Mouse (Mus musculus) erythroblast, embryonic 14.5 days (primary cell): Measurements from ENCODE around the gene BC004004. TPM values are rescaled to one million over a fixed set of nuclear protein-coding genes. Genes with fewer than 3 reads are reported as not detected.

Source experiments
- H3K27me3 ChIP-seq: 2 replicates; pipeline ENCODE4 v1.6.1; 2012; ENCODE audit warnings: inconsistent platforms; ENCODE audit not compliant: control insufficient read depth
- H3K36me3 ChIP-seq: 2 replicates; pipeline ENCODE4 v1.6.1; 2012; ENCODE audit warnings: mild to moderate bottlenecking, inconsistent platforms; ENCODE audit not compliant: control insufficient read depth
- H3K4me1 ChIP-seq: 2 replicates; pipeline ENCODE4 v1.6.1; 2012; ENCODE audit warnings: inconsistent platforms; ENCODE audit not compliant: control insufficient read depth
- H3K4me3 ChIP-seq: replicated peaks from 2 replicates; pipeline ENCODE3; 2012; ENCODE audit warnings: moderate library complexity, mild to moderate bottlenecking, inconsistent platforms
- H3K9me3 ChIP-seq: 2 replicates; pipeline ENCODE4 v1.6.1; 2012; ENCODE audit warnings: low read length, inconsistent platforms, mixed read lengths; ENCODE audit not compliant: control insufficient read depth
- GATA1 ChIP-seq: IDR thresholded peaks from 2 replicates; pipeline ENCODE4 v1.6.1; 2012; ENCODE audit warnings: low read length, inconsistent platforms, mixed read lengths
- TAL1 ChIP-seq: IDR thresholded peaks from 3 replicates; pipeline ENCODE4 v1.6.1; 2012; ENCODE audit warnings: low read length, inconsistent platforms, mixed read lengths
- polyA plus RNA-seq: library from polyadenylated mRNA; stranded (reverse); fragments of >175 nt; gene quantifications from 2 replicates; pipeline ENCODE4 v1.2.3, GENCODE M21; 2012

The BC004004 gene
- polyA plus RNA-seq, 1 experiment, result 2.0 TPM

DNA sequence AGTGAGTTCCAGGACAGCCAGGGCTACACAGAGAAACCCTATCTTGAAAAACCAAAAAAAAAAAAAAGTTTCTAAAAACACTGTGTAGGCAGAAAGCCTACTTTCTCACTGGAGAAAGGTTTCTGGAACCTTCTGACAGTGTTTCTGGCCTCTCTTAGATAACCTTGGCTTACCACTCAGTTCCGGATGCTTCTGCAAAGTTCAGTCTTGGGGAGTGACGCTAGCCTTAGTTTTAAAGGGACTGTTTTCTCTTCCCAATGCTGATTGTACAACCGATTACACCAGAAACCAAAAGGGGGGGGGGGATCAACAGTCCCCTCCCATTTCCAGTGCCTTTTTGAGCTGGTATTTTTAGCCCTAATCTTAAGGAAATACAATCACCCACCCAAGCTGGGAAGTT, 55.0 kb downstream of the BC004004 start:
- Histone ChIP-seq H3K36me3 (no peaks in the 10 kb centered on the region), H3K27me3 (peaks cover 62% of the 10 kb centered on the region), H3K9me3 (no peaks in the 10 kb centered on the region), H3K4me1 (peaks cover 22% of the 10 kb centered on the region), H3K4me3 (no peak overlapping the region)
- TF ChIP-seq TAL1 (no peak; the same call in 2 of the 3 replicates), GATA1 (no peak)

DNA sequence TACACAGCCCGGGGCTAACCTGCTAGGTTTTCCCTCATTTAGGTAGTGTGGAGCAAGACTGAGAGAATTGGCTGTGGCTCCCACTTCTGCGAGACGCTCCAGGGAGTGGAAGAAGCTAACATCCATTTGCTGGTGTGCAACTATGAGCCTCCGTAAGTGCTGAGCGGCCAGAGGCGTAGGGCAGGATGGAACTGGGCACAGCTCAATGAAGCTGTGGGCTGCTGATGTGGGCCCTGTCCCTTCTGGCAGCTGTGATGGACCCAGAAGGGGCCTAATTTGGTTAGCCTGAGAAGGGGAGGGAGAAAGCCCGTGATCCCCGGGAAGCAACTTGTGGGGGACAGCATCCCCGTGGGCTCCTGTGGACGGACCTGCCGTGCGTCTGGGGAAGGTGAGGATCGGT, 57.2 kb downstream of the BC004004 start:
- no peak for TF ChIP-seq GATA1
- no peak for TF ChIP-seq TAL1
- H3K27me3 ChIP-seq, result peaks cover 40% of the 10 kb centered on the region

DNA sequence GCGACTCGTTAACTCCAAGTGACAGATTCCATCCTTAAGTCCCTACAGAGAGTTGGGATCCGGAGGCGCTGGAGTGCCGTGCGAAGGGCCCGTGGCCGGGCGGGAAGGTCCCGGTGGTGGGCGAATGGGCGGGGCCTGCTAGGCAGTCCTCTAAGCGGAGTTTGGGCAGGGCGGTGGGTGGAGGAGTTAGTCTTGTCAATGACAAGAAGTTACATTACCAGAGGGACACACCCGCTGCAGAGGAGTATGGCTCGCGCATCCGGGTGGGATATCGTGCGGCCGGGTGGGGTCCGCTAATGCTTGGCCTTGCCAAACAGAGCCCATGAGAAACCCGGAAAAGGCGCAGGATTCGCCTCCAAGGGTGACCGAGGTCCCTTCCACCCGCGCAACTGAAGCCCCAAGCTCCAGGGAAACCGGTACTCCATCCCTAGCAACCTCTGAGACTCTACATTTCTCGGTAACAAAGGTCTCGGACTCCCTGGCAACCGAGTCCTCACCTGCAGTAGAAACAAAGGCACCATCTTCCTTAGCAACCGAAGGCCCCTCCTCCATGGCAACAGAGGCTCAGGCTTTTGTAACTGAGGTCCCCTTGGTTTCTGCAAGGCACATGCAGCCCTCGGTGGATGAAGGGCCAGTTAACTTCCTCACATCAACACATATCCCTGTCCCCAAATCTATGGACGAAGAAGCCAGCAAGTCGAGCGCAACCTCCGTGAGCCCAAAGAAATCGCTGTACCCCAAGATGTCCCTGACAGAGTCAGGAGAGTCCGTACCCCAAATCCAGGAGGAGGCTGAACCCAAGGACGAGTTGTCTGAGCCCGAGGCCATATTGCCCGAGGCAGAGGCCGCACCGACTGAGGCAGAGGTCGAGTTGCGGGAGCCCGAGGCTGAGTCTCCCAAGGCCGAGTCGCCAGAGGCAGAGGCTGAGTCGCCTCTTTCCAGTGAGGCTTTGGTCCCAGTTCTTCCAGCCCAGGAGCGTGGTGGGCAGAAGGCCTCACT, 58.2 kb downstream of the BC004004 start:
- Histone ChIP-seq H3K27me3 (peaks cover 30% of the 10 kb centered on the region), H3K4me3 (no peak overlapping the region), H3K4me1 (peaks cover 9% of the 10 kb centered on the region), H3K36me3 (peaks cover 18% of the 10 kb centered on the region), H3K9me3 (no peaks in the 10 kb centered on the region)
- no peak for TF ChIP-seq GATA1
- no peak for TF ChIP-seq TAL1

More for the DNA sequence above, 57.2 kb downstream of the BC004004 start:
- Histone ChIP-seq H3K4me1 (peaks cover 9% of the 10 kb centered on the region), H3K4me3 (no peak overlapping the region), H3K9me3 (no peaks in the 10 kb centered on the region), H3K36me3 (peaks cover 9% of the 10 kb centered on the region)

DNA sequence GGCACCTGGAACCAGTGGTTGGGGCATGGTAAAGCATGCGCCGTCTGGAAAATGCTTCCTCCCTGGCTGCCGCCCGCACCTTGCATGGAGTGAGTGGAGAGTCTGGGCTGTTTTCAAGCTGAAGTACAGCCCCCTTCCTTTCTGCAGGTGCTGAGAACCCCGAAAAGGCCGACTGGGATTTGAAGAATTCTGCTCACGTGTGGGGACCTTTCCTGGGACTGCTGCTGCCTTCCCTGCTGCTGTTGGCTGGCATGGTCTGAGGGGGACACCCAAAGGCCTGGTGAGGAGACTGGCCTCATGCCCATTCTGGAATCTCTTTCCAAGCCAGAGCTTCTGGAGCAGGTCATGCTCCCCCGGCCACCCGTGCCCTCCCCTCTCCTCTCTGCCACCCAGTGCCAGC, 59.1 kb downstream of the BC004004 start:
- Histone ChIP-seq H3K27me3 (peaks cover 22% of the 10 kb centered on the region), H3K36me3 (peaks cover 26% of the 10 kb centered on the region), H3K9me3 (no peaks in the 10 kb centered on the region), H3K4me3 (no peak overlapping the region), H3K4me1 (peaks cover 5% of the 10 kb centered on the region)
- TF ChIP-seq TAL1 (no peak), GATA1 (no peak)

- Histone ChIP-seq H3K9me3 (no peaks in the 10 kb centered on the region), H3K36me3 (peaks cover 47% of the 10 kb centered on the region), H3K27me3 (peaks cover 19% of the 10 kb centered on the region), H3K4me3 (no peak overlapping the region), H3K4me1 (no peaks in the 10 kb centered on the region; the same call in 1 of the 2 replicates)
- TF ChIP-seq TAL1 (no peak), GATA1 (no peak)
These were observed 61.6 kb downstream of the BC004004 start for GRCm38 (mm10) chr17:29330221-29330620.

DNA sequence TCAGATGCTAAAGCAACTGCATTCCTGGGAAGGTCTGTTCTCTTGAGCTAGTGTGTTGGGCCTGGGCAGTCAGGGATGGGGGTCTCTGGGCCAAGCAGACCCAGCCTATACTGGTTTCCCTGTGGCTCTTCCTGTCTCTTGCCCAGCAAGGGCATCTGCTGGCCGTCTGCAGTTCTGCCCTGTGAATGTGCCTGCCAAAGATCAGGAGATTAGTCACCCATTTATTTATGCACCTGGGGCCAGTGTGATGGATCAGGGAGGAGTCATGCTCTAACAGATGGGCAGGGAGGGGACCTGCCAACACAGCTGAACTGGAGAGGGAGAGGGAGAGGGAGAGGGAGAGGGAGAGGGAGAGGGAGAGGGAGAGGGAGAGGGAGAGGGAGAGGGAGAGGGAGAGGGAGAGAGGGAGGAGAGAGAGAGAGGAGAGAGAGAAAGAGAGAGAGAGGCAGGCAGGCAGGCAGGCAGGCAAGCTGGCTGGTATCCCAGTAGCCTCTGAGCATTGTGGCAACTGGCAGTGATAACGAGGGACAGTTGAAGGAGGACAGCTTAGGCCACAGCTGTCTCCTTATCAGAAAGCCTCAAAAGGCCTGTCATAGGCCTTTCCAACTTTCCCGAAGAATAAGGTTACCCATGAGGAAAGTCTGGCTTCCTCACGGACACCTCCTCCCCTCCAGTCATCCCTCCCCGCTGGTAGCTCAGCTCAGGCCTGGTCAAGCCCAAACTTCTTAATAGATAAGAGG, 62.3 kb downstream of the BC004004 start:
- Histone ChIP-seq H3K27me3 (peaks cover 18% of the 10 kb centered on the region), H3K4me1 (no peaks in the 10 kb centered on the region; the same call in 1 of the 2 replicates), H3K4me3 (no peak overlapping the region), H3K36me3 (peaks cover 53% of the 10 kb centered on the region), H3K9me3 (no peaks in the 10 kb centered on the region)
- TF ChIP-seq TAL1 (no peak), GATA1 (no peak)

DNA sequence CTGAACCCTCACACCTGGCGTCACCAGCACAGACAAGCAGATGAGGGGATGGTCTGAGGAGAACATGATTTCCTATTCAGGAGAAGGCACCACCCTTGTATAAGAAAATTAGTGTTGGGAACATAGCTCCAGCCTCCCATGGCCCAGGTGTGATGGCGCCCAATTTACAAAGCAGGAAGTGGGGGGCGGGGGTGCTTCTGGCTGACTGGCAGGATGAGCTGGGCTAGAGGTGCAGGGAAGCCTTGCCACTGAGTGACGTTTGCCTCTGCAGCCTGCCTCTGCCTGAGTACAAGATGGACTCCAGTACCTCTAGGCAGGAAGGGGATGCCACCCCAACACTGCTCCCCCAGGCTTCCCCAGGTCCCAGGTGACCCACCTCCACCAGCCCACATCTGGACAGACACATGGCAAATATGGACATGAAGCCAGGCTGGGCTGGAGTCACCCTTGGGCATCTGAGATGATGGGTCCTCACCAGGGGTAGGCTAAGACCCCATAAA, 63.6 kb downstream of the BC004004 start:
- H3K9me3 ChIP-seq, result no peaks in the 10 kb centered on the region
- TF ChIP-seq TAL1, result no peak
- no peak for TF ChIP-seq GATA1
- H3K4me3 ChIP-seq, result no peak overlapping the region
- H3K4me1 ChIP-seq, result no peaks in the 10 kb centered on the region; the same call in 1 of the 2 replicates
- peaks cover 4% of the 10 kb centered on the region for H3K27me3 ChIP-seq
- H3K36me3 ChIP-seq, result peaks cover 66% of the 10 kb centered on the region

- H3K27me3 ChIP-seq, result no peaks in the 10 kb centered on the region
- H3K36me3 ChIP-seq, result peaks cover 88% of the 10 kb centered on the region
- no peaks in the 10 kb centered on the region for H3K9me3 ChIP-seq
- peaks cover 3% of the 10 kb centered on the region for H3K4me1 ChIP-seq
- TF ChIP-seq GATA1, result no peak
- no peak for TF ChIP-seq TAL1
- no peak overlapping the region for H3K4me3 ChIP-seq
These were observed 67.8 kb downstream of the BC004004 start for GRCm38 (mm10) chr17:29336266-29336990.
